8 mouse cellular contexts compared by ENCODE assay signal in the genomic region with DNA sequence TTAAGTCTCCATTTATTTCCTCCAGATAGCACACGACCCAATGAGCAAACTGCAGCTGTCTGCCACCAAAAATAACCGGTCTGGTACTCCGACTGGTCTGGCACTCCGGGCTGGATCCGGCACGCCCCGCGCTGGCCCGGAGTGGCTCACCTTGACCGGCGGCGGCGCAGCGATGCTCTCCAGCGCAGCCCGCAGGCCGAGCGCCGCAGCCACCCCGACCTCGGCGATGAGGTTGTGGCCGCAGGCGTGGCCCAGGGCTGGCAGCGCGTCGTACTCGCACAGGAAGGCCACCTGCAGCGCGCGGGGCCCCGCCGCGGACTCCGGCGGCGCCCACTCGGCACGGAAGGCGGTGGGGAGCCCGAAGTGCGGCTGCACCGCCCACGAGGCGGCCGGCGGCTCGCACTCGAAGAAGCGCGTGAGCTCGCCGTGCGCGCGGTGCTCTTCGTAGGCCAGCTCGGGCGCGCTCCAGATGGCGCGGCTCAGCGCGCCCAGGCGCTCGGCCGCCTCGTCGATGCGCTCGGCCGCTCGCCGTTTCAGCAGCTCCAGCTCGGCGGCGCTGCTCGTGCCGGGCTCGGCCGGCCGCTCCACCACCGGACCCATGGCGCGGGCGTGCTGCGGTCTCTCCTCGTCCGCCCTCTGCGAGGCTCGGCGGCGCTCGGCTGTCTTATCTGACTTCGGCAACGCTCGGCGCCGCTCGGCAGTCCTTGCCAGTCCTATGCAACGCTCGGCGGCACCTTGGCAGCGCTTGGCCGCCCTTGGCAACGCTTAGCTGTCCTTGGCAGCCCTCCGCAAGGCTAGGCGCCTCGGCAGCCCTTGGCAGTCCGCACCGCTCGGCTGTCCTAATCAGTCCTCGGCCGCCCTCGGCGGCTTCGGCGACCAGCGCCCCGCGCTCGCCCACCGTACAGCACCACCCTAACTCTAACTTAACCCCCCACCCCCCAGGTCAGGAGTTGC. TPM values are rescaled to one million over a fixed set of nuclear protein-coding genes. Genes with fewer than 3 reads are reported as not detected.
DNase-seq lines count a peak whose midpoint lies in the region; ATAC-seq lines count a peak whose summit lies in the region.

No protein-coding gene starts in this region.

- intact Hi-C loops in gastrocnemius, postnatal 14 days (cut with DNase I; ENCODE audit: low total_unique reads): no loop called here

- peak; percentile 94 to 98 for DNase-seq in adrenal gland, adult (ENCODE audit: inconsistent age in 2 of 2, low spot score in 1 of 2)
- DNase-seq in embryo, embryonic 11.5 days (ENCODE audit: low read depth, low spot score): peak; percentile 52
- DNase-seq in gastrocnemius, postnatal 14 days: peak; percentile 89
- peak; percentile 66 to 89 for DNase-seq in left cerebral cortex, adult 9 months (ENCODE audit: low spot score in 2 of 2)
- DNase-seq in right cerebral cortex, postnatal 14 days: peak; percentile 86
- DNase-seq in urinary bladder, postnatal 14 days (ENCODE audit: low spot score): peak; percentile 83

- peak; percentile 69 for ATAC-seq in inflammation-experienced regulatory T-cells, adult 6 months

- no peaks in the 10 kb centered on the region for H3K36me3 ChIP-seq in megakaryocyte, embryonic 14.5 days (replicated peaks; ENCODE audit: low read length)

- peaks cover 65% of the 10 kb centered on the region for H3K27me3 ChIP-seq in megakaryocyte, embryonic 14.5 days (replicated peaks)

- H3K9me3 ChIP-seq in megakaryocyte, embryonic 14.5 days: peaks cover 19% of the 10 kb centered on the region

- H3K4me3 ChIP-seq in megakaryocyte, embryonic 14.5 days (replicated peaks): peak overlapping the region; percentile 91

- peaks cover 11% of the 10 kb centered on the region for H3K4me1 ChIP-seq in megakaryocyte, embryonic 14.5 days

RNA-seq across cellular contexts. Expression of gene Pm20d2, which starts 0.5 kb away (rescaled TPM):
- total RNA-seq in gastrocnemius, postnatal 14 days (2021): 10 to 100 TPM; 29.0 to 29.6 TPM
- not detected for polyA plus RNA-seq in inflammation-experienced regulatory T-cells, adult 6 months (2017; shearing (Covaris generic))
- polyA plus RNA-seq in megakaryocyte, embryonic 14.5 days (2012; ENCODE audit: insufficient read depth, low replicate concordance): not detected in 2 replicates

RNA-seq across cellular contexts. Expression of gene Srsf12, which starts 19.7 kb away (rescaled TPM):
- not detected for total RNA-seq in gastrocnemius, postnatal 14 days (2021)
- polyA plus RNA-seq in inflammation-experienced regulatory T-cells, adult 6 months (2017; shearing (Covaris generic)): 1 to 10 TPM; 1.4 to 4.2 (median 3.5) TPM
- not detected in 2 replicates for polyA plus RNA-seq in megakaryocyte, embryonic 14.5 days (2012; ENCODE audit: insufficient read depth, low replicate concordance)

RNA-seq across cellular contexts. Expression of gene Gabrr1, which starts 56.7 kb away (rescaled TPM):
- total RNA-seq in gastrocnemius, postnatal 14 days (2021): not detected
- polyA plus RNA-seq in inflammation-experienced regulatory T-cells, adult 6 months (2017; shearing (Covaris generic)): not detected
- polyA plus RNA-seq in megakaryocyte, embryonic 14.5 days (2012; ENCODE audit: insufficient read depth, low replicate concordance): not detected in 2 replicates

Comparison
In these comparisons a context has a peak if more than half of its experiments do, and no peak if none do; other contexts are left out.
1. Peak in every context shown above with its lines: DNase-seq, ATAC-seq and H3K4me3 ChIP-seq.